Mouse (Mus musculus) B cell, adult 62 days (primary cell): ENCODE data around the gene Olfr1079. TPM values are rescaled to one million over a fixed set of nuclear protein-coding genes. Genes with fewer than 3 reads are reported as not detected.

Experiments
- total RNA-seq: library from RNA; stranded (reverse); gene quantifications from 4 replicates; pipeline ENCODE4 v1.2.4, GENCODE M21; 2023

Gene Olfr1079
- not detected in 4 replicates for total RNA-seq

DNA sequence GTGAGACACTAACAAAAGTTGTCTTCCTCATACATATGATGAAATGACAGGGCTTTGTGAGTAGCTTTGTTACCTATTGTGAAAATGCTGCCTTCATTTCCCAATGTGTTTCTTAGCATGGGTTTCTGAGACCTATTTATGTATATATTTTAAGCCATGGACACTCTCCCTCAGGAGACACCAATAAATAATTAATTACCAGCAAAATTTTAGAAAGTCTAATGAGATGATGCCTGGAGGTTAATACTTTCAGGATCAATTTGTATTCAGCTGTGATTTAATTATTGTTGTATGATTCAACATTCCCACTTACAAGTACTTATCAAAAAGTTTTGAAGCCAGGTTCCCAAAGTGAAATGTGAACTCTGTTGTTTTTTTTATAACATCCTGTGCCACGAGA lies at the start of gene Olfr1079:
Gene Olfr1079 (minus strand): TSS at position 101 of the 400 bp plus-strand sequence.

DNA sequence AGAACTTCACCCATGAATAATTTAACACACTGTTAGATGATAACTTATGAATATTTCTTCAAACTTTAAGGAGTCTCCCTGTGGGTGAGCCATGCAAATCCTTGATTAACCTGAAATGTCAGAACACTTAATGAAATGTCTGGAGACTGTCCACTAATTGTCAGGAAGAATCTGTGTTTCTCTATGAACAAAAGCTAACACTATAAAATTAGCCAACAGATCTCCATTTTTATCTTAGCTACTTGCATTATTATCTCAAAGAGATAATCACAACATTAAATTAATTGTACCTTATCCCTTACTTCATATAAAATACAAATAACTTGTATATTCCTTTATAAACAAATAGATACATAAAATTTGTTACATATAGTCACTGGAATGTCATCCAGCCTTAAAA lies 15.9 kb upstream of the Olfr1079 start, which contains the start of gene Olfr1080:
Gene Olfr1080 (minus strand): TSS at position 101 of the 400 bp plus-strand sequence.

DNA sequence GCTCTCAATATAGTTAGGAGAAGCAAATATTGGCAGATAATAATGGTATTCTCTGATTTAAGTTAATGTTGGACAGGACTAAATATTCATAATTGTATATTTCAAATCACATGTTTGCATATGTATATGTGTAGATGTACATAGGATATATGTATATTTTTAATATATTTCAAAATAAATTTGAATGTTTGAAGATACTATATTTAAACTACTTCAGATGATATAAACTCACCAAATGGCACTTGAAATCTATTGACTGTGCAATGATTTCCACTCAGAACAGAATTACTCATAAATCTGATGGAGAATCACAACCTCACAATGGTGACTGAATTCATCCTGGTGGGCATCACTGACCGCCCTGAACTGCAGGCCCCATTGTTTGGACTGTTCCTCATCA lies 34.1 kb downstream of the Olfr1079 start, which contains the start of gene Olfr1076:
Gene Olfr1076 (plus strand): TSS at position 301 of the 400 bp plus-strand sequence.

DNA sequence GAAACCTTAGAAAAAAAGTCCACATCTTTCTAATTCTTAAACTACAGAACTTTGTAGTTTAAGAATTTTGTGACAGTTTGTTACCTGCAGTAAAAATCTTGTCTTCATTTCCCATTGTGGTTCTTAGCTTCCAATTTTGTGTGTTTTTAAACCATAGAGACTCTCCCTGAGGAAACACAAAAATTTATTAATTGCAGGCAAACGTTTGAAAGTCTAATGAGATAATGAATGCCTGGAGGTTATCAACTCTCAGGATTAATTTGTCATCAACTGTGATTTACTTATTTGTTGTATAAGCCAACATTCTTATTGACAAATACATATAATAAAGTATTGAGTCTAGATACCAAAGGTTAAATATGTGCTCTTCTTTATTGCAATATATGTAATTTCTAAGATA lies 55.0 kb downstream of the Olfr1079 start, which contains the start of gene Olfr228:
Gene Olfr228 (minus strand): TSS at position 101 of the 400 bp plus-strand sequence.

Other genes with a start within 250 kb of the Olfr1079 start
- gene Olfr1053, start 227.2 kb downstream of the Olfr1079 start, total RNA-seq: not detected in 4 replicates
- not detected in 4 replicates for gene Olfr1054, start 207.0 kb downstream of the Olfr1079 start, total RNA-seq
- gene Olfr1055, start 192.2 kb downstream of the Olfr1079 start, total RNA-seq: not detected in 4 replicates
- gene Olfr1056, start 180.0 kb downstream of the Olfr1079 start, total RNA-seq: not detected in 4 replicates
- not detected in 4 replicates for gene Olfr1057, start 164.1 kb downstream of the Olfr1079 start, total RNA-seq
- gene Olfr1058, start 153.9 kb downstream of the Olfr1079 start, total RNA-seq: not detected in 4 replicates
- gene Olfr1061, start 128.4 kb downstream of the Olfr1079 start, total RNA-seq: not detected in 4 replicates
- gene Olfr1062, start 115.7 kb downstream of the Olfr1079 start, total RNA-seq: not detected in 4 replicates
- gene Olfr1065, start 91.9 kb downstream of the Olfr1079 start, total RNA-seq: not detected in 4 replicates
- gene Olfr1066, start 86.2 kb downstream of the Olfr1079 start, total RNA-seq: not detected in 4 replicates
- not detected in 4 replicates for gene Olfr228, start 55.1 kb downstream of the Olfr1079 start, total RNA-seq
- gene Olfr1076, start 34.0 kb downstream of the Olfr1079 start, total RNA-seq: not detected in 4 replicates
- not detected in 4 replicates for gene Olfr1080, start 15.8 kb upstream of the Olfr1079 start, total RNA-seq
- gene Olfr1082, start 56.5 kb upstream of the Olfr1079 start, total RNA-seq: not detected in 4 replicates
- not detected in 4 replicates for gene Olfr1084, start 97.2 kb upstream of the Olfr1079 start, total RNA-seq
- not detected in 4 replicates for gene Olfr1085, start 119.5 kb upstream of the Olfr1079 start, total RNA-seq
- not detected in 4 replicates for gene Olfr1086, start 137.6 kb upstream of the Olfr1079 start, total RNA-seq
- gene Olfr1087, start 155.9 kb upstream of the Olfr1079 start, total RNA-seq: not detected in 4 replicates
- not detected in 4 replicates for gene Olfr1089, start 191.2 kb upstream of the Olfr1079 start, total RNA-seq
- gene Olfr1090, start 216.5 kb upstream of the Olfr1079 start, total RNA-seq: not detected in 4 replicates
- gene Olfr1093, start 240.0 kb upstream of the Olfr1079 start, total RNA-seq: not detected in 4 replicates